Mouse (Mus musculus) erythroblast, embryonic 14.5 days (primary cell): ENCODE data around the gene Gtpbp2.

ENCODE experiments used
- GATA1 ChIP-seq: IDR thresholded peaks from 2 replicates; pipeline ENCODE4 v1.6.1; 2012; ENCODE audit warnings: low read length, inconsistent platforms, mixed read lengths
- TAL1 ChIP-seq: IDR thresholded peaks from 3 replicates; pipeline ENCODE4 v1.6.1; 2012; ENCODE audit warnings: low read length, inconsistent platforms, mixed read lengths

GRCm38 (mm10) chr17:46127814-46128493 is 32.9 kb upstream of the Gtpbp2 start:
- TF ChIP-seq GATA1 (no peak), TAL1 (no peak)
